Mouse (Mus musculus): ENCODE measurements around the gene Gnl2. TPM values are rescaled to one million over a fixed set of nuclear protein-coding genes. Genes with fewer than 3 reads are reported as not detected.

Gene Gnl2
- polyA plus RNA-seq, 1 experiment from 2014 or later: 80.0 TPM

- Histone ChIP-seq H3K4me3 (replicated peaks; ENCODE audit: low read length) (peak within 1 kb of the TSS; percentile 95), H3K36me3 (ENCODE audit: control insufficient read depth, insufficient read depth, low read length) (peaks cover 4% of the 10 kb centered on the region; the same call in 1 of the 2 replicates), H3K27me3 (ENCODE audit: control insufficient read depth, insufficient read depth, low read length) (no peaks in the 10 kb centered on the region), H3K4me1 (ENCODE audit: control insufficient read depth, insufficient read depth, low read length) (peaks cover 9% of the 10 kb centered on the region), H3K27ac (ENCODE audit: low read length) (peak within 1 kb of the TSS; percentile 62), H3K9ac (ENCODE audit: low read length) (peak within 1 kb of the TSS; percentile 90), H3K4me2 (ENCODE audit: low read depth, low read length) (peak within 1 kb of the TSS; percentile 93), H3K9me3 (replicated peaks; ENCODE audit: control insufficient read depth, low read length) (no peaks in the 10 kb centered on the region)
- WGBS: 2% methylated on average over 26 of the region's 26 CpGs
- no peak for ATAC-seq (ENCODE audit: insufficient read depth, low FRiP score)
Measured at GRCm38 (mm10) chr4:125065517-125066307, 49.3 kb downstream of the Gnl2 start, which contains the start of gene Dnali1. Gene Dnali1 (minus strand): TSS chr4:125065703.

GRCm38 (mm10) chr4:125066490-125067370 is 50.3 kb downstream of the Gnl2 start, which contains the start of gene Snip1:
Gene Snip1 (plus strand): TSS chr4:125066672.
- ATAC-seq (ENCODE audit: insufficient read depth, low FRiP score): peak; percentile 95
- peak within 1 kb of the TSS; percentile 62 for H3K27ac ChIP-seq (ENCODE audit: low read length)
- peak within 1 kb of the TSS; percentile 93 for H3K4me2 ChIP-seq (ENCODE audit: low read depth, low read length)
- peak within 1 kb of the TSS; percentile 90 for H3K9ac ChIP-seq (ENCODE audit: low read length)
- no peaks in the 10 kb centered on the region for H3K27me3 ChIP-seq (ENCODE audit: control insufficient read depth, insufficient read depth, low read length)
- under 1% methylated on average over 78 of the region's 78 CpGs for WGBS
- H3K36me3 ChIP-seq (ENCODE audit: control insufficient read depth, insufficient read depth, low read length): peaks cover 13% of the 10 kb centered on the region
- peak within 1 kb of the TSS; percentile 95 for H3K4me3 ChIP-seq (replicated peaks; ENCODE audit: low read length)
- no peaks in the 10 kb centered on the region for H3K9me3 ChIP-seq (replicated peaks; ENCODE audit: control insufficient read depth, low read length)
- peaks cover 9% of the 10 kb centered on the region for H3K4me1 ChIP-seq (ENCODE audit: control insufficient read depth, insufficient read depth, low read length)

- H3K9me3 ChIP-seq (replicated peaks; ENCODE audit: control insufficient read depth, low read length): no peaks in the 10 kb centered on the region
- no peak overlapping the region for H3K27ac ChIP-seq (ENCODE audit: low read length)
- no peak overlapping the region for H3K4me3 ChIP-seq (replicated peaks; ENCODE audit: low read length)
- H3K4me2 ChIP-seq (ENCODE audit: low read depth, low read length): no peak overlapping the region
- no peak overlapping the region for H3K9ac ChIP-seq (ENCODE audit: low read length)
- ATAC-seq (ENCODE audit: insufficient read depth, low FRiP score): no peak
- peaks cover 14% of the 10 kb centered on the region; the same call in 1 of the 2 replicates for H3K36me3 ChIP-seq (ENCODE audit: control insufficient read depth, insufficient read depth, low read length)
- H3K4me1 ChIP-seq (ENCODE audit: control insufficient read depth, insufficient read depth, low read length): no peaks in the 10 kb centered on the region
- WGBS: 92% methylated on average over 2 of the region's 2 CpGs
- no peaks in the 10 kb centered on the region for H3K27me3 ChIP-seq (ENCODE audit: control insufficient read depth, insufficient read depth, low read length)
Measured at GRCm38 (mm10) chr4:125077700-125078099, 61.3 kb downstream of the Gnl2 start.

GRCm38 (mm10) chr4:125078698-125079097 is 62.3 kb downstream of the Gnl2 start:
- no peak overlapping the region for H3K9ac ChIP-seq (ENCODE audit: low read length)
- ATAC-seq (ENCODE audit: insufficient read depth, low FRiP score): no peak
- H3K9me3 ChIP-seq (replicated peaks; ENCODE audit: control insufficient read depth, low read length): no peaks in the 10 kb centered on the region
- H3K4me2 ChIP-seq (ENCODE audit: low read depth, low read length): no peak overlapping the region
- peaks cover 8% of the 10 kb centered on the region; the same call in 1 of the 2 replicates for H3K36me3 ChIP-seq (ENCODE audit: control insufficient read depth, insufficient read depth, low read length)
- no peaks in the 10 kb centered on the region for H3K4me1 ChIP-seq (ENCODE audit: control insufficient read depth, insufficient read depth, low read length)
- H3K27ac ChIP-seq (ENCODE audit: low read length): no peak overlapping the region
- H3K27me3 ChIP-seq (ENCODE audit: control insufficient read depth, insufficient read depth, low read length): no peaks in the 10 kb centered on the region
- no peak overlapping the region for H3K4me3 ChIP-seq (replicated peaks; ENCODE audit: low read length)
- 81% methylated on average over 2 of the region's 2 CpGs for WGBS

- WGBS: 1% methylated on average over 63 of the region's 63 CpGs
- Histone ChIP-seq H3K9me3 (replicated peaks; ENCODE audit: control insufficient read depth, low read length) (no peaks in the 10 kb centered on the region), H3K4me1 (ENCODE audit: control insufficient read depth, insufficient read depth, low read length) (peaks cover 11% of the 10 kb centered on the region; the same call in 1 of the 2 replicates), H3K36me3 (ENCODE audit: control insufficient read depth, insufficient read depth, low read length) (0 out of 2 replicates have a peak, but pooled peaks cover 3% of the 10 kb centered on the region), H3K9ac (ENCODE audit: low read length) (peak within 1 kb of the TSS; percentile 97), H3K4me3 (replicated peaks; ENCODE audit: low read length) (peak within 1 kb of the TSS; percentile 85), H3K27me3 (ENCODE audit: control insufficient read depth, insufficient read depth, low read length) (no peaks in the 10 kb centered on the region), H3K27ac (ENCODE audit: low read length) (peak within 1 kb of the TSS; percentile 98), H3K4me2 (ENCODE audit: low read depth, low read length) (peak within 1 kb of the TSS; percentile 87)
- peak; percentile 90 for ATAC-seq (ENCODE audit: insufficient read depth, low FRiP score)
Measured at GRCm38 (mm10) chr4:125084403-125085345, 68.3 kb downstream of the Gnl2 start, which contains the start of gene Meaf6. Gene Meaf6 (plus strand): TSS chr4:125085134.

- peak overlapping the region; percentile 98 for H3K27ac ChIP-seq (ENCODE audit: low read length)
- H3K4me3 ChIP-seq (replicated peaks; ENCODE audit: low read length): peak overlapping the region; percentile 85
- H3K27me3 ChIP-seq (ENCODE audit: control insufficient read depth, insufficient read depth, low read length): no peaks in the 10 kb centered on the region
- ATAC-seq (ENCODE audit: insufficient read depth, low FRiP score): peak; percentile 94
- H3K9ac ChIP-seq (ENCODE audit: low read length): peak overlapping the region; percentile 97
- peaks cover 5% of the 10 kb centered on the region; the same call in 1 of the 2 replicates for H3K36me3 ChIP-seq (ENCODE audit: control insufficient read depth, insufficient read depth, low read length)
- no peaks in the 10 kb centered on the region for H3K9me3 ChIP-seq (replicated peaks; ENCODE audit: control insufficient read depth, low read length)
- peak overlapping the region; percentile 87 for H3K4me2 ChIP-seq (ENCODE audit: low read depth, low read length)
- WGBS: under 1% methylated on average over 45 of the region's 45 CpGs
- H3K4me1 ChIP-seq (ENCODE audit: control insufficient read depth, insufficient read depth, low read length): peaks cover 11% of the 10 kb centered on the region; the same call in 1 of the 2 replicates
Measured at GRCm38 (mm10) chr4:125085346-125085841, 69.0 kb downstream of the Gnl2 start.

GRCm38 (mm10) chr4:125093031-125093430 is 76.6 kb downstream of the Gnl2 start:
- WGBS: 86% methylated on average over 5 of the region's 5 CpGs
- H3K36me3 ChIP-seq (ENCODE audit: control insufficient read depth, insufficient read depth, low read length): peaks cover 6% of the 10 kb centered on the region; the same call in 1 of the 2 replicates
- no peaks in the 10 kb centered on the region for H3K27me3 ChIP-seq (ENCODE audit: control insufficient read depth, insufficient read depth, low read length)
- H3K9me3 ChIP-seq (replicated peaks; ENCODE audit: control insufficient read depth, low read length): no peaks in the 10 kb centered on the region
- no peak overlapping the region for H3K4me3 ChIP-seq (replicated peaks; ENCODE audit: low read length)
- H3K27ac ChIP-seq (ENCODE audit: low read length): no peak overlapping the region
- no peak overlapping the region for H3K9ac ChIP-seq (ENCODE audit: low read length)
- no peak overlapping the region for H3K4me2 ChIP-seq (ENCODE audit: low read depth, low read length)
- ATAC-seq (ENCODE audit: insufficient read depth, low FRiP score): no peak; the same call in 1 of the 2 replicates
- no peaks in the 10 kb centered on the region for H3K4me1 ChIP-seq (ENCODE audit: control insufficient read depth, insufficient read depth, low read length)

- ATAC-seq (ENCODE audit: insufficient read depth, low FRiP score): no peak
- Histone ChIP-seq H3K36me3 (ENCODE audit: control insufficient read depth, insufficient read depth, low read length) (no peaks in the 10 kb centered on the region), H3K9ac (ENCODE audit: low read length) (no peak overlapping the region), H3K27ac (ENCODE audit: low read length) (no peak overlapping the region), H3K27me3 (ENCODE audit: control insufficient read depth, insufficient read depth, low read length) (no peaks in the 10 kb centered on the region), H3K4me1 (ENCODE audit: control insufficient read depth, insufficient read depth, low read length) (no peaks in the 10 kb centered on the region), H3K4me3 (replicated peaks; ENCODE audit: low read length) (no peak overlapping the region), H3K9me3 (replicated peaks; ENCODE audit: control insufficient read depth, low read length) (no peaks in the 10 kb centered on the region), H3K4me2 (ENCODE audit: low read depth, low read length) (no peak overlapping the region)
- WGBS: 82% methylated on average over 5 of the region's 5 CpGs
Measured at GRCm38 (mm10) chr4:125096066-125096465, 79.7 kb downstream of the Gnl2 start.

Measured in stomach, embryonic 16.5 days (tissue).